Mouse (Mus musculus) neutrophil, adult 5-6 weeks (primary cell): ENCODE data around the gene Gm29644. TPM values are rescaled to one million over a fixed set of nuclear protein-coding genes. Genes with fewer than 3 reads are reported as not detected.
"Not testable (repeated sequence)": the region's sequence is repeated elsewhere in the genome, so short reads cannot be mapped to it uniquely, and the experiment has no call there.

Source experiments
- ATAC-seq: fragments of 151-379, 151-347 bp; 2 replicates; pipeline ENCODE4 v1.8.0; 2017; ENCODE audit warnings: mild to moderate bottlenecking, moderate TSS enrichment; ENCODE audit not compliant: insufficient number of reproducible peaks, poor library complexity, low FRiP score, severe bottlenecking; ENCODE audit errors: extremely low read depth
- total RNA-seq: library from RNA; stranded (forward); fragments of 200-1000 nt; gene quantifications from 2 replicates; pipeline ENCODE4 v1.2.3, GENCODE M21; 2017

Gene Gm29644
- not detected in 2 replicates for total RNA-seq

DNA sequence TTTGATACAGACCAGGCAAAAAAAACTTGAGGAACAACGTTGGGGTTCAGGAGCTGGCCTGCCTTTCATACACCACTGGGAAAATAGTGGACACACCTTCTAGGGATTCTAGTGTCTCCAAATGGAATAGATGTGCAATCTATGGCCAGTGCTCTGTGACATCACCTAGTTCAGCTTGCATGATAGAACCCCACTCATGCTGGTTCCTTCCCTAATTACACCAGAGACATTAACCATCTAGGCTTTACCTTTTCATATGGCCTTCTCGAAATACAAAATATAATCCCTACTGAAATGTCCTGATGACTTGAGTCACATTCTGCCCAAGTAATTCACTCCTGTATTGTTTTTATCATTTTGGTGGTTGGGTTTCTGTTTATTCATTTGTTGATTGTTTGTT is at the start of gene Gm29644, which contains the start of gene Gm29423:
Gene Gm29644, minus strand, starts transcription at position 157 of the 400 bp plus-strand sequence.
Gene Gm29423, minus strand, starts transcription at position 101 of the 400 bp plus-strand sequence.
- ATAC-seq, result not testable (repeated sequence)

- ATAC-seq, result not testable (repeated sequence)
Observed at GRCm38 (mm10) chrY:70273542-70273941, 29.6 kb downstream of the Gm29644 start, which contains the start of gene Gm21118. Gene Gm21118, minus strand, starts transcription at chrY:70273642.

Other genes starting within 250 kb of the Gm29644 start
- gene Gm21118, start 29.7 kb downstream of the Gm29644 start, total RNA-seq, result not detected in 2 replicates
- gene Gm29423, start 56 bp downstream of the Gm29644 start, total RNA-seq, result not detected in 2 replicates
- gene Gm20888, start 138.5 kb upstream of the Gm29644 start, total RNA-seq, result not detected in 2 replicates